Mouse (Mus musculus) brown adipose tissue, adult 24 weeks (tissue): ENCODE data around the gene Hoxb4. TPM values are rescaled to one million over a fixed set of nuclear protein-coding genes. Genes with fewer than 3 reads are reported as not detected.

Experiments used
- H3K27ac ChIP-seq: fragments of 200-500 bp; replicated peaks from 2 replicates; pipeline ENCODE4 v1.5.1; 2012; ENCODE audit warnings: low read depth, mild to moderate bottlenecking, low read length
- H3K4me1 ChIP-seq: fragments of 200-500 bp; 2 replicates; pipeline ENCODE4 v1.6.1; 2012; ENCODE audit warnings: low read length, mixed read lengths; ENCODE audit not compliant: control insufficient read depth, insufficient read depth, insufficient read length
- H3K4me3 ChIP-seq: fragments of 200-500 bp; 2 replicates; pipeline ENCODE4 v1.5.1; 2012; ENCODE audit warnings: low read depth, mild to moderate bottlenecking, low read length, moderate library complexity; ENCODE audit not compliant: insufficient read depth
- polyA plus RNA-seq: library from polyadenylated mRNA; stranded (reverse); fragments of >200 nt; gene quantifications from 2 replicates; pipeline ENCODE4 v1.2.4, GENCODE M21; 2012; ENCODE audit not compliant: missing spikeins, insufficient read depth, insufficient read length

Hoxb4 gene
- polyA plus RNA-seq, 1 experiment = 6.4 TPM

DNA sequence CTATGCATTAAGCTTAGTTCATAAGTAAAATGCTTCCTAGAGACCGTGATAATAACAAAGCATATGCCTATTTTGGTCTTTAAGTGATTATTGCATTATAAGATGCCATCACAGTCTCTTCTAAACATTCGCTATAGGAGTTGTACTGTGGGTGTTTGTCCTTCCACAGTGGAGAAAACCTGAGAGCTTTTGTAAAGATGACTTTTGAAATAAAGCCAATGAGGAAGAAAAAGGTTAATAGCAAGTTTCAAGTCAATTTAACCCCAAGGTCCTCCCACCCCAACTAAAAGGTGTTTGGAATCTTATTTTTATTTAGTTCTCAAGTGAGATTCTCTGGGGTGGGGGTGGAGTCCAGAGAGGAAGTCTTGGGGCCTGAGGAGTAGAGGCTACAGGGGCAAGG is 4.9 kb upstream of the Hoxb4 start:
- H3K4me1 ChIP-seq = peaks cover 21% of the 10 kb centered on the region
- no peak overlapping the region for H3K4me3 ChIP-seq
- peak overlapping the region; percentile 95; the same call in 1 of the 2 replicates for H3K27ac ChIP-seq

DNA sequence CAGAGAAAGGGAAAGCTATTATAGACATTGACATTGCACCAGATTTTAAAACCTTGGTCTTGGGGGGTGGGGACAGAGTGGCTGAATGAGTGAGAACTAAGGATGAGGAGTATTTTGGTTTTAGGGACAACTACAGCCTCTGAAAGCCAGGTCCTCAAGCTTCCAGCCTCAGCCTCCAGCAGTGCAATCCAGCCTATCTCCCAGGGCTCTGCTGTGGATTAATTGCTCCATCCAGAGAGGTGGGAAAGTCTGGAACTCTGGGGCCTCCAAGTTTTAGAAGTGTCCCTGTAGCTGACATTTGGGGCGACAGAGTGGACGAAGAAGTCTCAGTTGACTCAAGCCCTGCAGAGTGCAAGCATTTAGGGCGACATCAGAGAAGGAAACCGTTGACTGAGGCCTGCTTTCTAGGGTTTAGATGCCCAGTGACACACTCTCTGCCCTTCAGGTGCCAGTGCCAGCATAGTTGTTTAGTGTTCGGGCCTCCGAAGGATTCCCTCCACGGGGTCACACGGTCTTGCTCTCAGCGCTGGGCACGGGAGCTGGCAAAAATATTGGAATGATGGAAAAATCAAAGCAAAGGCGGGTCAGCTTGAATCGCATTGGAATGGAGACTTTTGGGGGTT is 4.2 kb upstream of the Hoxb4 start:
- Histone ChIP-seq H3K4me3 (peak overlapping the region; percentile 95), H3K4me1 (peaks cover 18% of the 10 kb centered on the region), H3K27ac (peak overlapping the region; percentile 95)

DNA sequence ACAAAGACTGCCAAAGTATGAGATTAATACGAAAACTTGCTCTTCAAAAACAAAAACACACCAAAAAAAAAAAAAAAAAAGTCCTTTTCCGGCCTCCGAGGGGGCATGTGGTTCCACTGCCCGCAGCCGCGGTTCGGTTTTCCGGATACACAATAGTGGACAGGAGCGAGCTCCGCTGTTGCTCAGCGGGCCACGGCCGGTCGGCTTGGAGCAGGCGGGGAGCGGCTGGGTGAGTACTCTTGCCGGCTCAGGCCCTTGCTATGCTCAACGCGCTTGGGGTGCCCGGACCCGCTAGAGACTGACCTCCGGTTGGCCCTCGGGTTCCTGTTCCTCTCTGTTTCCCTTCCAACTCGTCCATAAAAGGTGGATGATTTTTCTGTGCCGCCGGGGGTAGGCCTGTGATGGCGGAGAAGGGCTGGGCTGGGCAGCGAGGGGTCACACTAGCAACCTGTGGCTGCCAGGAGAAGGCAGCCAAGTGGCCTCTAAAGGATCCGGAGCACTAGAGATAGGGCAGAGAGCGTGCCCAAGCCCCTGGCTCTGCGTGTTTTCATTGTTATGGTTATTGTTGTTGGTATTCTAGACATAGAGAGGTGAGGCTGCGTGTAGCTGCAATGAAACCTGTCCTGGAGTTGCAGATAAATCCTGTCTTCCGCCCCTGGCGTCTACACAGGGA is 3.3 kb upstream of the Hoxb4 start:
- Histone ChIP-seq H3K27ac (peak overlapping the region; percentile 95), H3K4me3 (peak overlapping the region; percentile 95), H3K4me1 (peaks cover 17% of the 10 kb centered on the region)

DNA sequence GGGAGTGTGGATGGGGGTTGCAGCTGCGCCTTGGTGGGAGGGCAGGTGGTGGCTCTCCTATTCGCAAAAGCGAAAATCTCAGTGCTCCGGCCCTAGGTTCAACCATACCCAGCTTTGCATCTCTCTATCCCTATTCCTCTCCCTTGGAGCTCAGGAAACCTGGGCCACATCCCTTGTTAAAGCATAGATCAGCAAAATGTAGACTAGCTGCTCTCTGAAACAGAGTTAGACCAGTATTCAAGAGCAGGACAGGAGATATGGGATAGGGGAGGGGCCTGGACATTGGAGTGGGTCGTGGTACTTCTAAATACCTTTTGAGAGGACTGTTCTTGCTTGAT is 2.8 kb upstream of the Hoxb4 start:
- Histone ChIP-seq H3K27ac (peak overlapping the region; percentile 95), H3K4me1 (peaks cover 13% of the 10 kb centered on the region), H3K4me3 (peak overlapping the region; percentile 95)

DNA sequence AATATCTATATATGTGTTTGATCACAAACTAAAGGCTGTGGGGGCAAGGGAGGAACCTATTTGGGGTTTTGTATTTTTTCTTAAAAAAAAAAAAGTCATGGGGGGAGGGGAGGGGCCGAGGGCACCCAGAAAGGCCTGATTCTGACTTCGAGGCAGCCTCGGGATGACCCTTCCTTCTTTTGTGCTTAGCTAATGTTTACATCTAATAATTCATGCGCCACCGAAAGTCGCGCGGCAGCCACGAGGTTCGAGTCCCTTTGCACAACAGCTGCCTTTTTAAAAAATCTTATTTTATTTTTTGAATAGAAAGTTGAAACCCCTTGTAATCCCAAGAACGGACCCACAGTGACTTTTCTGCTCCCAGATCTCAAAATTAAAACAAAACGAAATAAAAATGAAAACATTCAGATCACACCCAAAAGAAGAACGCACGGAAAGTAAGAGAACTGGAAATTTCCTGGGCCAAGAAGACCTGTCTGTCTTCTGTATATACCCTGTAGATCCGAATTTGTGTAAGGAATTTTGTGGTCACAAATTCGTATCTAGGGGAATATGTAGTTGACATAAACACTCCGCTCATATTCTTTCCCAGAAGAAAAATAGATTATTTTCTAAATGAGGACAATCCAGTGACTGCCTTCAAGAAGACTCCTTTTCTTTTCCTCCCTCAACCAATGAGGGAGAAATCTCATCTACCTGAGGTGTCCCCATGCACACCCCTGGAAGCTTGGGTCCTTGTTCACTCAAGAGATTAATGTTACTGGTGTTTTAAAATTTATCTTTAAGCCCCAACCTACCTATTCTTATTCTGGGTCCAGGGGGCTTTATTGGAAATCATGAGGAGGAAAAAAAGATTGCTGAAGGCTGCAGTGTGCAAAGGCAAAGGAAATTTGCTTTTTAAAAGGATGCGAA is 1.1 kb upstream of the Hoxb4 start:
- H3K4me1 ChIP-seq = peaks cover 10% of the 10 kb centered on the region
- peak overlapping the region; percentile 72 for H3K4me3 ChIP-seq
- no peak overlapping the region for H3K27ac ChIP-seq

DNA sequence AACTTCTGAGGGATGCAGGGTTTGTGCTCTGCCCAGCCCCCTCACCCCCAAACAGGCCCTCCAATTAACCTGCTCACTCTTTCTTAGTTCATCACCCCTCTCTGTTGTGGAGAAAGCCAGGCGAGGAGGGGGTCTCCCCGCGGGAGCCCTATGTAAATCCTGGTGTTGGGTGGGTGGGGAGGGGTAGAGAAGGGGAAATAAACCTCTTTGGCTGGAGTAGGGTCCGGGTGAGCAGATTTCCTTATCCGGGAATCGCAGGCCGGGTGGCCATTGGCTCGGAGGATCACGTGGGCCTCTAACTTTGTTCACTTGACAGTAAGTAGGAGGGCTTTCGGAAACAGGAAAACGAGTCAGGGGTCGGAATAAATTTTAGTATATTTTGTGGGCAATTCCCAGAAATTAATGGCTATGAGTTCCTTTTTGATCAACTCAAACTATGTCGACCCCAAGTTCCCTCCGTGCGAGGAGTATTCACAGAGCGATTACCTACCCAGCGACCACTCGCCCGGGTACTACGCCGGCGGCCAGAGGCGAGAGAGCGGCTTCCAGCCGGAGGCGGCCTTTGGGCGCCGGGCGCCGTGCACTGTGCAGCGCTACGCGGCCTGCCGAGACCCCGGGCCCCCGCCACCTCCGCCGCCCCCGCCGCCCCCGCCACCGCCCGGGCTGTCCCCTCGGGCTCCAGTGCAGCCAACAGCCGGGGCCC is 452 bp downstream of the Hoxb4 start:
- Histone ChIP-seq H3K4me1 (peaks cover 13% of the 10 kb centered on the region), H3K4me3 (peak overlapping the region; percentile 94), H3K27ac (peak overlapping the region; percentile 97)

DNA sequence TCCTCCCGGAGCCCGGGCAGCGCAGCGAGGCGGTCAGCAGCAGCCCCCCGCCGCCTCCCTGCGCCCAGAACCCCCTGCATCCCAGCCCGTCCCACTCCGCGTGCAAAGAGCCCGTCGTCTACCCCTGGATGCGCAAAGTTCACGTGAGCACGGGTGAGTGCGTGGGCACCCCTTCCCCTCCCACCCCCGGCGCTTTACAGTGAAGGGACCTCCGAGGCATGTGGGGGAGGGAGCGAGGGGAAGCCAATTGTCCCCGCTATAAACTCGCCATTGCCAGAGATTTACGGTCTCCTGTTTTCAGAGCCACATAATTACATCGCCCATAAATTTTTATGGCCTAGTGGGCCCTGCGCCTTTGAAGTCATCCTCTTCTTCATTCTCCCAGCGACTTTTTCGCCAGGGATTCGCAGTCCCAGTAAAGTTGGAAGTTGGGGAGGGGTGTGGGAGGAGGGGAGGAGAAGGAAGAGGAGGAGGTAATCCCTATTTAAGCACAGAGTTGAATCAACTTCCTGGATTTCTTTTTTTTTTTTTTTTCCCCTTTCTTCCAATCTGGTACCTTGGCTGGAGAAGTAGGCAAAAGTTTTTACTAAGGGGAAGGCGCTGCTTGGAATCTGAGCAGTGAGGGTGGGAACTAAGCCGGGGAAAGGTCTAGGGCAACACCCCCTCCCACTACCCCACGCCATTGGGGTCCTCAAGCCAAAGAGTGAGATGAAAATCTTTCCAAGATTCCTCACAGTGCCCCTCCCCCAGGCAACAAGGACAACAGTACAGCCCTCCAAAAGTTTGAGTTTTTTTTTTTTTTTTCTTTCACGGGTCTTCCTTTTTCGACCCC is 1.2 kb downstream of the Hoxb4 start:
- H3K4me3 ChIP-seq = peak overlapping the region; percentile 94
- peak overlapping the region; percentile 89 for H3K27ac ChIP-seq
- peaks cover 6% of the 10 kb centered on the region; the same call in 1 of the 2 replicates for H3K4me1 ChIP-seq

DNA sequence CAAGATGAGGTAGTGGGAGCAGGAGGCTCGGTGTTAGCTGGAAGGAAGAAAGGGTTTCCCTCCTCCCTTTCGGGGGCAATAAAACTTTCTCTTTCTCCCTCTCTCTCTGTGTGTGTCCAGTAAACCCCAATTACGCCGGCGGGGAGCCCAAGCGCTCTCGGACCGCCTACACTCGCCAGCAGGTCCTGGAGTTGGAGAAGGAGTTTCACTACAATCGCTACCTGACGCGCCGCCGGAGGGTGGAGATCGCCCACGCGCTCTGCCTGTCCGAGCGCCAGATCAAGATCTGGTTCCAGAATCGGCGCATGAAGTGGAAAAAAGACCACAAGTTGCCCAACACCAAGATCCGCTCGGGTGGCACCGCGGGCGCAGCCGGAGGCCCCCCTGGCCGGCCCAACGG is 1.8 kb downstream of the Hoxb4 start:
- H3K4me1 ChIP-seq = peaks cover 6% of the 10 kb centered on the region; the same call in 1 of the 2 replicates
- peak overlapping the region; percentile 89 for H3K27ac ChIP-seq
- H3K4me3 ChIP-seq = peak overlapping the region; percentile 94

DNA sequence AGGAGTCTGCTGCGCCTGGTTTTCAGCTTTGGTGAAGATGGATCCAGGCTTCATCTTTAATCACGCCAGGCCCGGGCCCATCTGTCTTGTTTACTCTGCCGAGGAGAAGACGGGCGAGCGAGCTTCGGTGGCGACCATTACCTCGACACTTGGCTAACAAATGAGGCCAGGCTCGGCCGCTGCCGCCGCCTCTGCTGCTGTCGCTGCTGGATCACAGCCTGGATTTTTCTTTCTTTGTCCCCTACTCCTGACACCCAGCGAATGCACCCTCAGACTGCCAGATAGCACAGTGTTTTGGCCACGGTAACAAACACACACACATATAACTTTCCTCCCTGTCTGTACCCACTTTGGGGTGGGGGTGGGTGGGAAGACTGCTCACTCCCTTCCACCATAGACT is 2.6 kb downstream of the Hoxb4 start:
- H3K4me3 ChIP-seq = peak overlapping the region; percentile 27
- peaks cover 6% of the 10 kb centered on the region; the same call in 1 of the 2 replicates for H3K4me1 ChIP-seq
- peak overlapping the region; percentile 75 for H3K27ac ChIP-seq

DNA sequence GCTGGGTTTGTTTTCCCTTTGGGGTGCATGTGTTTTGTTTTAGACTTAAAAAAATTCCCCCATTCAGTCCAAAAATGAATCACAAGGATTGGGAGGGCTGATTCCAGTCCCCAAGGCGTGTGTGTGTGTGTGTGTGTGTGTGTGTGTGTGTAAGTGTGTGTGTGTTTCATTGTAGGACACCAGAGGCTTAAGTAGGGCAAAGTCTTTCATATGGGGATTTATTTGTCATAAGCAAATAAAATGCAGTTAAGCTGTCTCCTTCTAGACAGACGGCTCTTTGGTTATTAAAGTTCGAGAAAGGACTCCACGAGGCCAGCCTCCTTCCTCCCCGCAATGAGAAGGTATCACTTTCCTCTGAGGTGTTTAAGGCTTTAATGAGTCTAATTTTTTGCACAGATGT is 3.8 kb downstream of the Hoxb4 start:
- Histone ChIP-seq H3K4me3 (no peak overlapping the region), H3K4me1 (peaks cover 6% of the 10 kb centered on the region; the same call in 1 of the 2 replicates), H3K27ac (peak overlapping the region; percentile 36)

DNA sequence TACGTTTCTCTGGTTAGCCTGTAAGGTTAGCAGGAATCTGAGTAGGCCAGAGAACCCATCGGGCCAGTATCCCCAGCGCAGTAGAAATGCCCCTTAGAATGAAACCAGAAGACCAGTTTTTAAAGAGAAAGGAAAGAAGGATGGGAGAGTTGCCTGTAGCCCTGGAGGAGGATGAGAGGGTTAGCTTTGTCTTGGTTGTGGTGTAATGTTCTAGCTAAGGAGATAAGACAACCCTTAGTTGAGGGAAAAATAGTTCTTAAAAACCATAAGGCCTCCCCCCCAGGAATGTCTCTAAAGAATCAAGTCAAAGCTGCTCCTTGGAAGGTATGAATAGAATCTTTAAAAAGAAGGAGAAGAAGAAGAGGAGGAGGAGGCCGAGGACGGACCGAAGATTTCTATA is 4.7 kb downstream of the Hoxb4 start:
- H3K4me1 ChIP-seq = peaks cover 6% of the 10 kb centered on the region; the same call in 1 of the 2 replicates
- H3K4me3 ChIP-seq = no peak overlapping the region

DNA sequence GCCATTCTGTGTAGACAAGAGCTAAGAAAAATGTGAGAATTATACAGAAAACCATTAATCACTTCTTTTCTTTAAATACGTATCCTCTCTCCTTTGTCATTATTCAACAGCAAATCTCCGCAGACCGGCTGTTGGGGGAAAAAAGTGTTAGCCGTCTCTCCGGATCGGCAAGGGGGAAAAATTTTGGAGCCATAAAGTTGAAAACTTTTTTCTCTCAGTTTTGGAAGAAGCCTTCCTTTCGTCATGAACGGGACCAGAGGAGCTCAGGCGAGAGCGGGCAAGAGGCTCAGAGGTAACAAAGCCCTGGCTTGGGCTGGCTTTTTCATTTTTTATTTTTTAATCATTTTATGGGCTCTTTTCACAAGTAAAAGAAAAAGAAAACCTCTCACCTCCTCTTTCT is 5.1 kb downstream of the Hoxb4 start, which contains the start of gene Hoxb3:
TSS of gene Hoxb3 (plus strand) at position 173 of the 400 bp plus-strand sequence.
- peaks cover 6% of the 10 kb centered on the region; the same call in 1 of the 2 replicates for H3K4me1 ChIP-seq
- peak within 1 kb of the TSS; percentile 55 for H3K27ac ChIP-seq
- H3K4me3 ChIP-seq = no peak within 1 kb of the TSS

More for the DNA sequence above, 4.7 kb downstream of the Hoxb4 start:
- peak overlapping the region; percentile 55 for H3K27ac ChIP-seq

DNA sequence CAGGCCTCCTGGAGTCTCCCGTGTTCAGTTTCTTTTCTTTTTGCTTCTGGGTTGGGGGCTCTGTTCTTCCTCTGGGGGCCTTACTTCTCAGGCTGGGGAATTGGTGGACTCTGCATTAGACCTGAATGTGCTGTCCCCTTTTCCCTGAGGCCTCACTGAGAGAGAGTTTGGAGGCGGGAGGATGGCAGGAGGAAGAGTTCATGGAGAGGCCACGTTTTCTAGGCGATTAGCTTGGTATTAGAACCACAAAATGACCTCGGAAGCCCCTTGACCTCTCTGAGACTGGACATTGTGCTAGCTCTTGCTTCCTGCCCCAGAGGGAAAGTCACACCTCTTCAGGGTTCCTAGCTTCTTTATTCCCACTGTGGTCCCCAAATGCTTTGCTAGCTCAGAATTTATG is 6.1 kb downstream of the Hoxb4 start:
- Histone ChIP-seq H3K4me3 (no peak overlapping the region), H3K27ac (peak overlapping the region; percentile 39)

DNA sequence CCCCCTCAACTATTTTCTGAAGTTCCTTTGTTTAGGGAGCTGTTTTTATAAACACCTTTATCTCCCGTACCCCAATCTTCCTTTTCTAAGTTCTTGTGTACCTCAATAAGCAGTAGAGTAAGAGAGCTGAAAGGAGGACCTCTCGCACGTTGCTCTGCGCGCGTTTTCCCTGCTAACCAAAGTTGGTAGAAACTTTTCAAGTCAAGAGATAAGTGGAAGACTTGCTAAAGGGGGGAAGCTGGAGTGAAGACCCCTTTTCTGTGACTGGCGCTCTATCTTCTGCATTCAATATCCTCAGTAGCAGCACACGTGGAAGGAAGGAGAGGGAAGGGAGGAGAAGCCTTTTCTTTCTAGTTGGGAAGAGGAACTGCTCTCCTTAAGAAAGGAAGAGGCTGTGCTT is 6.9 kb downstream of the Hoxb4 start:
- H3K4me1 ChIP-seq = peaks cover 9% of the 10 kb centered on the region
- H3K27ac ChIP-seq = no peak overlapping the region
- no peak overlapping the region for H3K4me3 ChIP-seq

More for the DNA sequence above, 6.1 kb downstream of the Hoxb4 start:
- H3K4me1 ChIP-seq = peaks cover 6% of the 10 kb centered on the region; the same call in 1 of the 2 replicates
